Mouse (Mus musculus) spleen, postnatal 10 days (tissue): ENCODE measurements around the gene Olfr1310.
"Not testable (repeated sequence)": the region's sequence is repeated elsewhere in the genome, so short reads cannot be mapped to it uniquely, and the experiment has no call there.

Experiments
- DNase-seq, 2 experiments: peaks; one replicate each; pipeline ENCODE4 v3.0.0; 2021 to 2022; ENCODE audit warnings: low spot score in 2 of 2

Olfr1310 gene

GRCm38 (mm10) chr2:112012608-112013007 is at the start of gene Olfr1310:
Olfr1310 (minus strand) TSS chr2:112012708.
- DNase-seq = no peak

DNA sequence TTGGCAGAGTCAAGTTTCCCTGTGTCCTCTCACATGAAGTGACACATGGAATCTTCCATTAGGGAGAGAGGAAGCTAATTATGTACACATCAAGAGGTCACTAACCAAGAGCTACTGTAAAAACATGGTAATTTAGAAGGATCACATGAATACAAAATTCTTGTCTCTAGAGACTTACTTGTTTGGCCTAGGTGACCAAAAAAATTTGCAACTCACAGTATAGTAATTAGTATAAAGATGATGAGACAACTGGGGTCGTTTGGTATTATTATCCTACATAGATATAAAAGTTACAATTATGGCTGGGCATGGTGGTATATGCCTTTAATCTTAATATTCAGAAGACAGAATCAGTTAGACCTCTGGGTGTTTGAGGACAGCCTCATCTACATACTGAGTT is 37.6 kb upstream of the Olfr1310 start, which contains the start of gene Olfr1312:
TSS of gene Olfr1312 (minus strand) at position 101 of the 400 bp plus-strand sequence.
- no peak for DNase-seq

- not testable (repeated sequence) for DNase-seq
Observed at GRCm38 (mm10) chr2:112026971-112027370, 14.5 kb upstream of the Olfr1310 start.

- DNase-seq = no peak
Observed at GRCm38 (mm10) chr2:112024312-112024711, 11.8 kb upstream of the Olfr1310 start, which contains the start of gene Olfr1311. Olfr1311 (minus strand) TSS chr2:112024412.

DNA sequence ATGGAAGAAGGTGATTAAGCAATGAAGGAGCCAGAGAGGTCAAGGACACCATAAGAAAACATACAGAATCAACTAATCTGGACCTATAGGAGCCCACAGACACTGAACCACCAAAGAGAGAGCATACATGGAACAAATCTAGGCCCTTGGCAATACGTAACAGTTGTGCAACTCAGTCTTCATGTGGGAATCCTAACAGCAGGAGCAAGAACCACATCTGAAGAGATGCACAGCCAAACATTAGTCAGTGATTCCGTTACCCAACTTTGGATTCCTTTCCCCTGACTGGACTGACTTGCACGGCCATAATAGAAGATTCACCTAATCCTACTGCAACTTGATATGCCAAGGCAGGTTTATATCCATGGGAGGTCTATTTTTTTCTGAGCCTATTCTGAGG is 2.4 kb upstream of the Olfr1310 start:
- DNase-seq = no peak

GRCm38 (mm10) chr2:111990181-111990580 is 22.3 kb downstream of the Olfr1310 start, which contains the start of gene Olfr1309:
Olfr1309 (minus strand) TSS chr2:111990281.
- no peak for DNase-seq

DNA sequence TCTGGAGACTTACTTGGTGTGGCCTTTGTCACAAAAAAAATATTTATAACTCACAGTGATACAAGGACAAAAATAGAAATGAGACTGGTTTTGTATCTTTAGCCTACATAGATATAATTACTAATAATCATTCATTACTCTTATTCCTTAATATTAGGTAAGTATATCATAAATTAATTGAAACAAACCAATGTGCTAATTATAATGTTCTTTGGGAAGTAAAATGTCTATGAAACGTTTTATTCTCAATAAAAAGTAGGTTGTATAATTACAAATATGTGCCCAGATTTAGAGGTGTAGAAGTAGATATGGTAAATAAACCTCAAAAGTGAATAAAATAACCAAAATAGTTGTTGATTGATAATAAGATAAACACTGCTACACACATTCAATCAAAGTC is 47.7 kb downstream of the Olfr1310 start, which contains the start of gene Olfr1308:
TSS of gene Olfr1308 (minus strand) at position 101 of the 400 bp plus-strand sequence.
- no peak for DNase-seq
